Mouse (Mus musculus): ENCODE measurements around the gene Fabp6.

DNA sequence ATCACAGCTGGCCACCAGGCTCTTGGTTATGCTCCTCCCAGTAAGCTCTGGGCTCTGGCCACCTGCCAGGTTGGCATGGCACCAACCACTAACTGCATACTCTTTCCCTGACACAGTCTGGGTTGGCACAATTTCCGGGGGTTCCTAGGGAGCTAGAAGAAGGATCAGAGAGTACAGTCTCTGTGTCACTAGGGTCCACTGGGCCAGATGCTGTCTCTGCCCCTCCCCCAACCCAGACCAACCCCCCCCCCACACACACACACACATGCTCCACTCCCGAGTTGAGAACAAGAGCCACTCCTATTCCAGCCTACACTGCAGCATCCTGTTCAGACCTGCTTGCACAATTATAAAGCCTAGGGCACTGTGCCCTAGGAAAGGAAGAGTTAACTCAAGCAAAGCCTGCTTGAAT lies 41.8 kb upstream of the Fabp6 start:
- TF ChIP-seq CTCF (IDR thresholded peaks at IDR 0.05; ENCODE audit: borderline replicate concordance, extremely low read depth, insufficient read depth, insufficient read length): no peak
- TF ChIP-seq POLR2A (IDR thresholded peaks at IDR 0.05; ENCODE audit: borderline replicate concordance, extremely low read depth, insufficient read depth, insufficient read length, poor library complexity, severe bottlenecking): no peak
